Mouse (Mus musculus) MEL (cell line): Measurements from ENCODE around the gene Zfp830. TPM values are rescaled to one million over a fixed set of nuclear protein-coding genes. Genes with fewer than 3 reads are reported as not detected.
A peak's percentile ranks its signal among the peaks of the same experiment; 100 is the strongest.

Experiments
- DNase-seq: peaks from one replicate; pipeline ENCODE4 v3.0.0; 2011; ENCODE audit warnings: low read depth, low spot score
- H3K27ac ChIP-seq: 2 replicates; pipeline ENCODE4 v1.5.1; 2012; ENCODE audit warnings: low read depth, mild to moderate bottlenecking, control low read depth, low read length, moderate library complexity; ENCODE audit not compliant: control insufficient read depth
- H3K27me3 ChIP-seq, 2 experiments: fragments of 150-350 bp in 1 of 2; sonication (generic) in 1 of 2; 2 replicates each; pipeline ENCODE4 v1.6.1; 2012; ENCODE audit warnings: low read length in 2 of 2, mild to moderate bottlenecking in 2 of 2, improper control_type of control experiment in 1 of 2, moderate library complexity in 1 of 2; ENCODE audit not compliant: insufficient read depth in 2 of 2, control insufficient read depth in 1 of 2
- H3K36me3 ChIP-seq, 2 experiments: 2 replicates each; pipeline ENCODE4 v1.6.1; 2012 to 2014; ENCODE audit warnings: low read length in 2 of 2, improper control_type of control experiment in 1 of 2, inconsistent platforms in 1 of 2, mild to moderate bottlenecking in 1 of 2; ENCODE audit not compliant: insufficient read depth in 2 of 2, control insufficient read depth in 1 of 2
- H3K4me1 ChIP-seq, 2 experiments: fragments of 150-350 bp in 1 of 2; sonication (generic) in 1 of 2; 2 replicates each; pipeline ENCODE4 v1.6.1; 2012; ENCODE audit warnings: low read length in 2 of 2, improper control_type of control experiment in 1 of 2, mild to moderate bottlenecking in 1 of 2; ENCODE audit not compliant: insufficient read depth in 2 of 2, control insufficient read depth in 1 of 2
- H3K4me3 ChIP-seq, 2 experiments: fragments of 150-350 bp in 1 of 2; sonication (generic) in 1 of 2; 2 replicates each; pipeline ENCODE4 v1.5.1; 2012; ENCODE audit warnings: low read depth in 2 of 2, low read length in 2 of 2, mild to moderate bottlenecking in 2 of 2, moderate library complexity in 2 of 2, control low read depth in 1 of 2, improper control_type of control experiment in 1 of 2; ENCODE audit not compliant: control insufficient read depth in 1 of 2, insufficient read depth in 1 of 2
- H3K79me2 ChIP-seq: 2 replicates; pipeline ENCODE4 v1.6.1; 2012; ENCODE audit warnings: mild to moderate bottlenecking, low read length, moderate library complexity; ENCODE audit not compliant: control insufficient read depth, poor library complexity, insufficient read depth
- H3K9ac ChIP-seq: 2 replicates; pipeline ENCODE4 v1.6.1; 2012; ENCODE audit warnings: low read depth, mild to moderate bottlenecking, control low read depth, low read length, moderate library complexity; ENCODE audit not compliant: control insufficient read depth, poor library complexity, severe bottlenecking
- H3K9me3 ChIP-seq: fragments of 150-350 bp; sonication (generic); replicated peaks from 2 replicates; pipeline ENCODE4 v1.6.1; 2012; ENCODE audit warnings: mild to moderate bottlenecking, low read length, improper control_type of control experiment, moderate library complexity; ENCODE audit not compliant: insufficient read depth
- BHLHE40 ChIP-seq: IDR thresholded peaks from 2 replicates; pipeline ENCODE4 v1.6.1; 2012; ENCODE audit warnings: low read depth, mild to moderate bottlenecking, inconsistent platforms, low read length, improper control_type of control experiment, borderline replicate concordance
- CHD2 ChIP-seq: IDR thresholded peaks from 2 replicates; pipeline ENCODE4 v1.6.1; 2011; ENCODE audit warnings: low read length, improper control_type of control experiment
- CTCF ChIP-seq, 3 experiments: IDR thresholded peaks in 2 of 3; conservative IDR thresholded peaks in 1 of 3; 2 replicates each; pipeline ENCODE4 v1.5.1; 2011 to 2012; ENCODE audit warnings: low read length in 3 of 3, low read depth in 2 of 3, mild to moderate bottlenecking in 2 of 3, improper control_type of control experiment in 1 of 3, inconsistent platforms in 1 of 3, mixed read lengths in 1 of 3, moderate library complexity in 1 of 3; ENCODE audit not compliant: control insufficient read depth in 1 of 3, insufficient read depth in 1 of 3, poor library complexity in 1 of 3, severe bottlenecking in 1 of 3
- E2F4 ChIP-seq: IDR thresholded peaks from 2 replicates; pipeline ENCODE4 v1.6.1; 2011; ENCODE audit warnings: low read depth, low read length, improper control_type of control experiment, borderline replicate concordance
- ELF1 ChIP-seq: IDR thresholded peaks from 2 replicates; pipeline ENCODE4 v1.6.1; 2014; ENCODE audit warnings: low read depth, mild to moderate bottlenecking, inconsistent platforms, low read length, improper control_type of control experiment, moderate library complexity
- EP300 ChIP-seq, 2 experiments: IDR thresholded peaks; 2 replicates each; pipeline ENCODE4 v1.6.1; 2011; ENCODE audit warnings: improper control_type of control experiment in 2 of 2, low read length in 2 of 2, low read depth in 1 of 2, mild to moderate bottlenecking in 1 of 2
- GABPA ChIP-seq: IDR thresholded peaks from 2 replicates; pipeline ENCODE4 v1.6.1; 2012; ENCODE audit warnings: low read depth, mild to moderate bottlenecking, inconsistent platforms, low read length, improper control_type of control experiment, moderate library complexity
- HCFC1 ChIP-seq: IDR thresholded peaks from 2 replicates; pipeline ENCODE4 v1.6.1; 2012; ENCODE audit warnings: low read depth, mild to moderate bottlenecking, inconsistent platforms, low read length, improper control_type of control experiment, moderate library complexity
- KAT2A ChIP-seq: conservative IDR thresholded peaks from 2 replicates; pipeline ENCODE4 v1.6.1; 2012; ENCODE audit warnings: low read depth, low read length, improper control_type of control experiment, inconsistent platforms
- MAX ChIP-seq: IDR thresholded peaks from 2 replicates; pipeline ENCODE4 v1.6.1; 2011; ENCODE audit warnings: low read length, improper control_type of control experiment
- MAZ ChIP-seq: IDR thresholded peaks from 2 replicates; pipeline ENCODE4 v1.6.1; 2012; ENCODE audit warnings: low read depth, mild to moderate bottlenecking, inconsistent platforms, low read length, improper control_type of control experiment
- MEF2A ChIP-seq: IDR thresholded peaks from 2 replicates; pipeline ENCODE4 v1.6.1; 2014; ENCODE audit warnings: low read depth, mild to moderate bottlenecking, inconsistent platforms, low read length, improper control_type of control experiment; ENCODE audit not compliant: poor library complexity, insufficient replicate concordance, severe bottlenecking; ENCODE audit errors: extremely low read depth
- MYB ChIP-seq: IDR thresholded peaks from 2 replicates; pipeline ENCODE4 v1.6.1; 2011; ENCODE audit warnings: mild to moderate bottlenecking, low read depth, low read length, improper control_type of control experiment
- MYC ChIP-seq: IDR thresholded peaks from 2 replicates; pipeline ENCODE4 v1.6.1; 2011; ENCODE audit warnings: low read depth, mild to moderate bottlenecking, low read length, improper control_type of control experiment, moderate library complexity
- NRF1 ChIP-seq: IDR thresholded peaks from 2 replicates; pipeline ENCODE4 v1.6.1; 2014; ENCODE audit warnings: low read depth, mild to moderate bottlenecking, inconsistent platforms, low read length, improper control_type of control experiment, moderate library complexity; ENCODE audit not compliant: poor library complexity, insufficient read depth, severe bottlenecking
- POLR2A ChIP-seq, 2 experiments: IDR thresholded peaks; 2 replicates each; pipeline ENCODE4 v1.6.1; 2011 to 2012; ENCODE audit warnings: low read length in 2 of 2, mild to moderate bottlenecking in 2 of 2, control low read depth in 1 of 2, improper control_type of control experiment in 1 of 2, low read depth in 1 of 2, moderate library complexity in 1 of 2; ENCODE audit not compliant: control insufficient read depth in 1 of 2, insufficient read depth in 1 of 2, poor library complexity in 1 of 2
- POLR2AphosphoS2 ChIP-seq: IDR thresholded peaks from 2 replicates; pipeline ENCODE4 v1.6.1; 2011; ENCODE audit warnings: low read length, improper control_type of control experiment
- POLR2AphosphoS5 ChIP-seq: IDR thresholded peaks from 2 replicates; pipeline ENCODE4 v1.6.1; 2012; ENCODE audit warnings: low read depth, borderline replicate concordance, mild to moderate bottlenecking, inconsistent platforms, low read length, moderate library complexity, mixed read lengths
- RAD21 ChIP-seq: IDR thresholded peaks from 2 replicates; pipeline ENCODE4 v1.6.1; 2011; ENCODE audit warnings: mild to moderate bottlenecking, low read depth, low read length, improper control_type of control experiment
- RCOR1 ChIP-seq: IDR thresholded peaks from 2 replicates; pipeline ENCODE4 v1.6.1; 2012; ENCODE audit warnings: low read depth, mild to moderate bottlenecking, inconsistent platforms, low read length, improper control_type of control experiment
- SIN3A ChIP-seq: IDR thresholded peaks from 2 replicates; pipeline ENCODE4 v1.6.1; 2012; ENCODE audit warnings: low read length, improper control_type of control experiment, inconsistent platforms
- SMC3 ChIP-seq: IDR thresholded peaks from 2 replicates; pipeline ENCODE4 v1.6.1; 2011; ENCODE audit warnings: low read depth, low read length, improper control_type of control experiment
- TAL1 ChIP-seq: IDR thresholded peaks from 2 replicates; pipeline ENCODE4 v1.6.1; 2012; ENCODE audit warnings: mild to moderate bottlenecking, inconsistent platforms, low read length, moderate library complexity, mixed read lengths
- TBP ChIP-seq: IDR thresholded peaks from 2 replicates; pipeline ENCODE4 v1.8.0; 2011; ENCODE audit warnings: low read depth, low read length, improper control_type of control experiment
- TCF12 ChIP-seq: IDR thresholded peaks from 2 replicates; pipeline ENCODE4 v1.6.1; 2014; ENCODE audit warnings: low read depth, mild to moderate bottlenecking, inconsistent platforms, low read length, improper control_type of control experiment, moderate library complexity
- UBTF ChIP-seq: IDR thresholded peaks from 2 replicates; pipeline ENCODE4 v1.6.1; 2012; ENCODE audit warnings: low read depth, mild to moderate bottlenecking, inconsistent platforms, low read length, improper control_type of control experiment, moderate library complexity, borderline replicate concordance; ENCODE audit not compliant: insufficient read depth
- USF1 ChIP-seq: IDR thresholded peaks from 2 replicates; pipeline ENCODE4 v1.6.1; 2014; ENCODE audit warnings: low read depth, mild to moderate bottlenecking, inconsistent platforms, low read length, improper control_type of control experiment, moderate library complexity
- USF2 ChIP-seq, 2 experiments: IDR thresholded peaks; 2 replicates each; pipeline ENCODE4 v1.6.1; 2011 to 2012; ENCODE audit warnings: improper control_type of control experiment in 2 of 2, low read length in 2 of 2, borderline replicate concordance in 1 of 2, inconsistent platforms in 1 of 2, low read depth in 1 of 2, mild to moderate bottlenecking in 1 of 2; ENCODE audit not compliant: insufficient read depth in 1 of 2
- ZMIZ1 ChIP-seq: IDR thresholded peaks from 2 replicates; pipeline ENCODE4 v1.6.1; 2012; ENCODE audit warnings: low read depth, mild to moderate bottlenecking, inconsistent platforms, low read length, improper control_type of control experiment, moderate library complexity
- ZNF384 ChIP-seq: IDR thresholded peaks from 2 replicates; pipeline ENCODE4 v1.6.1; 2012; ENCODE audit warnings: low read depth, mild to moderate bottlenecking, inconsistent platforms, low read length, improper control_type of control experiment
- polyA plus RNA-seq, 2 experiments: library from polyadenylated mRNA; stranded (reverse) in 1 of 2; unstranded in 1 of 2; fragments of >175 nt in 1 of 2; fragments of >200 nt in 1 of 2; gene quantifications; 2 replicates each; pipeline versions ENCODE4 v1.2.1 to v1.2.4; 2012; ENCODE audit warnings: low replicate concordance in 2 of 2, low read depth in 1 of 2; ENCODE audit not compliant: insufficient read length in 2 of 2, insufficient read depth in 1 of 2, missing spikeins in 1 of 2
- total RNA-seq: library from RNA; depleted of rRNA; stranded (reverse); fragments of 300-350 nt; gene quantifications from 2 replicates; pipeline ENCODE4 v1.2.3, GENCODE M21; 2012

Gene Zfp830
- total and polyA plus RNA-seq, 3 experiments, result 43.4 to 51.4 TPM; not detected in 1

GRCm38 (mm10) chr11:82734227-82734626 lies 29.9 kb upstream of the Zfp830 start:
- TF ChIP-seq MYB (no peak), CTCF (IDR thresholded peaks at IDR 0.05 in 2 of 3, conservative IDR thresholded peaks at IDR 0.05 in 1 of 3; ENCODE audit: control insufficient read depth in 1 of 3, insufficient read depth in 1 of 3, low read depth in 2 of 3, low read length in 3 of 3, poor library complexity in 1 of 3, severe bottlenecking in 1 of 3) (peak in 1 of 3 experiments; percentile 25; a peak in 1 of 6 replicates), SMC3 (peak; percentile 18), RCOR1 (no peak)
- Histone ChIP-seq H3K4me1 (no peaks in the 10 kb centered on the region), H3K79me2 (no peaks in the 10 kb centered on the region), H3K9ac (no peak overlapping the region), H3K27me3 (peaks cover 0 to 2% of the 10 kb centered on the region in 2 experiments; a peak in 1 of 4 replicates), H3K36me3 (no peaks in the 10 kb centered on the region), H3K4me3 (no peak overlapping the region), H3K9me3 (no peaks in the 10 kb centered on the region; the same call in 1 of the 2 replicates), H3K27ac (no peak overlapping the region)
- DNase-seq, result no peak

GRCm38 (mm10) chr11:82739006-82739405 lies 25.1 kb upstream of the Zfp830 start:
- DNase-seq, result peak; percentile 35
- H3K4me3 ChIP-seq, result no peak overlapping the region
- H3K4me1 ChIP-seq, result no peaks in the 10 kb centered on the region
- no peak overlapping the region for H3K27ac ChIP-seq
- no peaks in the 10 kb centered on the region for H3K36me3 ChIP-seq
- H3K27me3 ChIP-seq, result peaks cover 0 to 2% of the 10 kb centered on the region in 2 experiments; a peak in 2 of 4 replicates
- no peaks in the 10 kb centered on the region for H3K9me3 ChIP-seq
- no peak overlapping the region for H3K9ac ChIP-seq
- H3K79me2 ChIP-seq, result no peaks in the 10 kb centered on the region
- no peak for TF ChIP-seq POLR2AphosphoS2
- no peak for TF ChIP-seq ELF1
- no peak for TF ChIP-seq ZMIZ1
- no peak for TF ChIP-seq ZNF384
- peak in 2 of 3 experiments; percentile 43 to 49; a peak in 4 of 6 replicates for TF ChIP-seq CTCF (IDR thresholded peaks at IDR 0.05 in 2 of 3, conservative IDR thresholded peaks at IDR 0.05 in 1 of 3; ENCODE audit: control insufficient read depth in 1 of 3, insufficient read depth in 1 of 3, low read depth in 2 of 3, low read length in 3 of 3, poor library complexity in 1 of 3, severe bottlenecking in 1 of 3)
- no peak for TF ChIP-seq KAT2A
- no peak for TF ChIP-seq TAL1
- TF ChIP-seq EP300 (IDR thresholded peaks at IDR 0.05; ENCODE audit: low read depth in 1 of 2, low read length in 2 of 2), result no peak
- TF ChIP-seq RCOR1, result no peak
- no peak for TF ChIP-seq E2F4
- no peak for TF ChIP-seq UBTF
- no peak for TF ChIP-seq HCFC1
- peak; percentile 80 for TF ChIP-seq USF1
- no peak for TF ChIP-seq POLR2A (IDR thresholded peaks at IDR 0.05; ENCODE audit: control insufficient read depth in 1 of 2, insufficient read depth in 1 of 2, low read depth in 1 of 2, low read length in 2 of 2, poor library complexity in 1 of 2)
- no peak for TF ChIP-seq MYB
- no peak for TF ChIP-seq NRF1
- TF ChIP-seq SIN3A, result no peak
- TF ChIP-seq MAZ, result no peak
- no peak for TF ChIP-seq GABPA
- TF ChIP-seq CHD2, result no peak
- TF ChIP-seq MEF2A, result no peak
- TF ChIP-seq USF2 (IDR thresholded peaks at IDR 0.05; ENCODE audit: borderline replicate concordance in 1 of 2, insufficient read depth in 1 of 2, low read depth in 1 of 2, low read length in 2 of 2), result peak in 1 of 2 experiments; percentile 21; a peak in 1 of 4 replicates
- TF ChIP-seq SMC3, result no peak
- no peak for TF ChIP-seq POLR2AphosphoS5
- no peak for TF ChIP-seq MAX
- TF ChIP-seq MYC, result no peak
- TF ChIP-seq TBP, result no peak
- TF ChIP-seq BHLHE40, result no peak
- no peak for TF ChIP-seq TCF12
- peak; percentile 22 for TF ChIP-seq RAD21
